ENCODE assay signal across 9 mouse cellular contexts in the genomic region with DNA sequence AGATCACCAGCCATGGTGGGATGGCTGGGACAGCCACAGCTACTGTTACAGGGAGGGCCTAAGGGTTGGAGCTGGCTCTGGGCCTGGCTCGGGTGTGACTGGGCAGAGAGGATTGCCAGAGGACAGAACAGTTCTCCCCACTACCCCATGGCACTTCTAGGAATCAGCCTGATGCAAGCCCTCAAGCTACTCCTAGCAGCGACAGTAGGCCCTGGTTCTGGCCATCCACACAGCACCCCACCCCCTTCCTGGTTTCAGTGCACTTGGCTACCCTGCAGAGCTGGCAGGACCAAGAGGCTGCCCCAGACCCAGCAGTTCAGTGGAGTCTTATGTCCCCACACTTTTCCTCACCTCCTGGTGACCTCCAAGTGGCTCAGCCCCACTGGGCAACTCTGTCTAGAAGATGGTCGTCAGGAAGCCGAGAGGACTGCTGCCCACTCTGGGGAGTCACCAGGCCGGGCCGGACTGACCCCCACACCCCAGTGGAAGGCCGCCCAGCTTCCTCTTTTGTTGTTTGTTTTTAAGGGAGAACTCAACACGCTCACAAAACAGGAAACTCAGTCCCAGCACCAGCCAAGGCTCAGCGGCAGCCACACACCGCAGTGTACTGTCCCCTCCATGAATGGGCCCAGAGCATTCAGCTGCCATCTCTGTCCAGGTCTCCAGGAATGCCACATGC. TPM values are rescaled to one million over a fixed set of nuclear protein-coding genes. Genes with fewer than 3 reads are reported as not detected.
DNase-seq lines count a peak whose midpoint lies in the region; ATAC-seq and TF ChIP-seq lines count a peak whose summit lies in the region.
"Had no signal": no experiment of that assay in that cellular context is flagged by ENCODE, and none has a peak within 500 bp of the region (broad histone marks: within the 10 kb centered on the region; RNA-seq: fewer than 3 reads in every experiment).

No protein-coding gene starts in this region.

- H3K27ac ChIP-seq in left cerebral cortex, adult 2 months = peak overlapping the region; percentile 30
- peak overlapping the region; percentile 47; the same call in 1 of the 2 replicates for H3K27ac ChIP-seq in hindbrain, embryonic 11.5 days (ENCODE audit: low read depth, low read length)

- no peak overlapping the region for H3ac ChIP-seq in myocyte (ENCODE audit: control insufficient read depth, insufficient read length)

- no peak for TF ChIP-seq CTCF in left cerebral cortex, adult 2 months (IDR thresholded peaks at IDR 0.05)

- 83% methylated on average over 10 of the region's 10 CpGs for WGBS in hindbrain, embryonic 11.5 days

- TF ChIP-seq POLR2A in myocyte (IDR thresholded peaks at IDR 0.05; ENCODE audit: insufficient read length, low read depth) = no peak

- peaks cover 49% of the 10 kb centered on the region for H3K4me1 ChIP-seq in hindbrain, embryonic 11.5 days (replicated peaks; ENCODE audit: control insufficient read depth, insufficient read depth, low read length)

- no peaks in the 10 kb centered on the region for H3K27me3 ChIP-seq in hindbrain, embryonic 11.5 days (ENCODE audit: control insufficient read depth, insufficient read depth, low read length)
- H3K27me3 ChIP-seq in myocyte (ENCODE audit: control insufficient read depth, insufficient read depth, insufficient read length) = no peaks in the 10 kb centered on the region
- H3K27me3 ChIP-seq: Patski had no signal

- peaks cover 23% of the 10 kb centered on the region for H3K36me3 ChIP-seq in hindbrain, embryonic 11.5 days (ENCODE audit: control insufficient read depth, insufficient read depth, low read length)
- H3K36me3 ChIP-seq in myocyte (ENCODE audit: control insufficient read depth, insufficient read depth) = peaks cover 17% of the 10 kb centered on the region

- H3K79me2 ChIP-seq in myocyte (ENCODE audit: control insufficient read depth, insufficient read depth) = peaks cover 70% of the 10 kb centered on the region

- DNase-seq in left cerebral cortex, adult 2 months (ENCODE audit: extremely low spot score in 1 of 2, low spot score in 2 of 2) = no peak
- DNase-seq in left cerebral cortex, adult 11 months (ENCODE audit: low spot score) = no peak
- peak; percentile 24 for DNase-seq in gastrocnemius, postnatal 10 days
- DNase-seq in hindbrain, embryonic 11.5 days (ENCODE audit: low spot score) = no peak
- no peak for DNase-seq in urinary bladder, postnatal 25 days (ENCODE audit: low spot score)
- no peak for DNase-seq in c-Kit-positive CD71-positive TER-119-positive erythroid progenitor cells, embryonic 14.5 days (ENCODE audit: low spot score)
- no peak for DNase-seq in thymus, postnatal 14 days

- H3K9ac ChIP-seq in hindbrain, embryonic 11.5 days (ENCODE audit: low read depth, low read length) = no peak overlapping the region

- H3K4me2 ChIP-seq in hindbrain, embryonic 11.5 days (replicated peaks; ENCODE audit: low read depth, low read length) = no peak overlapping the region
- H3K4me2 ChIP-seq in myocyte (ENCODE audit: low read depth) = no peak overlapping the region

- intact Hi-C loops in left cerebral cortex, adult 2 months (cut with DNase I) = no loop called here

- H3K9me3 ChIP-seq in hindbrain, embryonic 11.5 days (ENCODE audit: control insufficient read depth, low read length) = no peaks in the 10 kb centered on the region

- no peak for ATAC-seq in hindbrain, embryonic 11.5 days (ENCODE audit: low FRiP score)
- ATAC-seq: Patski had no signal

- no peak overlapping the region; the same call in 1 of the 2 replicates for H3K4me3 ChIP-seq in left cerebral cortex, adult 2 months
- H3K4me3 ChIP-seq in hindbrain, embryonic 11.5 days (ENCODE audit: low read depth, low read length) = no peak overlapping the region
- no peak overlapping the region for H3K4me3 ChIP-seq in myocyte

TF ChIP-seq in myocyte, 11 proteins besides CTCF, POLR2A, EP300 and RAD21:
- TF ChIP-seq CEBPB (IDR thresholded peaks at IDR 0.05; ENCODE audit: insufficient read depth, poor library complexity, severe bottlenecking) = no peak
- TF ChIP-seq SRF (IDR thresholded peaks at IDR 0.05; ENCODE audit: control insufficient read depth, insufficient read length, low read depth) = no peak
- peak in 1 of 3 experiments; percentile 24 for TF ChIP-seq MYOG (IDR thresholded peaks at IDR 0.05; ENCODE audit: control insufficient read depth in 1 of 3, insufficient read depth in 1 of 3, insufficient read length in 2 of 3, low read depth in 2 of 3)
- TF ChIP-seq POLR2AphosphoS2 (IDR thresholded peaks at IDR 0.05; ENCODE audit: insufficient read length, low read depth) = peak; percentile 6

RNA-seq across cellular contexts. Expression of a gene that starts 6.9 kb away (rescaled TPM):
- 100 to 1,000 TPM; 144 to 157 TPM for total RNA-seq in left cerebral cortex, adult 2 months (2021)
- total RNA-seq in gastrocnemius, postnatal 10 days (2021) = 100 to 1,000 TPM; 133 to 142 TPM
- 50.8 and 76.5 TPM in 2 replicates for polyA plus RNA-seq in hindbrain, embryonic 11.5 days (2014; fragmentation: Nextera tagmentation; extraction: Ambion mirVana)
- polyA plus RNA-seq in myocyte (2012; fragmentation: generic; extraction: Trizol) = 352 TPM

RNA-seq across cellular contexts. Expression of a gene that starts 10.9 kb away (rescaled TPM):
- total RNA-seq in left cerebral cortex, adult 2 months (2021) = 1 to 10 TPM; 1.1 to 1.2 TPM
- total RNA-seq in gastrocnemius, postnatal 10 days (2021) = 1 to 10 TPM; 1.8 to 2.1 TPM
- 4.3 and 7.0 TPM in 2 replicates for polyA plus RNA-seq in hindbrain, embryonic 11.5 days (2014; fragmentation: Nextera tagmentation; extraction: Ambion mirVana)
- polyA plus RNA-seq in myocyte (2012; fragmentation: generic; extraction: Trizol) = 4.4 TPM

RNA-seq across cellular contexts. Expression of a gene that starts 23.3 kb away (rescaled TPM):
- total RNA-seq in left cerebral cortex, adult 2 months (2021) = 10 to 100 TPM; 19.7 to 21.5 TPM
- total RNA-seq in gastrocnemius, postnatal 10 days (2021) = 10 to 100 TPM; 27.2 to 28.1 TPM
- 178 and 182 TPM in 2 replicates for polyA plus RNA-seq in hindbrain, embryonic 11.5 days (2014; fragmentation: Nextera tagmentation; extraction: Ambion mirVana)
- polyA plus RNA-seq in myocyte (2012; fragmentation: generic; extraction: Trizol) = 85.6 TPM

RNA-seq across cellular contexts. Expression of a gene that starts 47.9 kb away (rescaled TPM):
- total RNA-seq in left cerebral cortex, adult 2 months (2021) = 10 to 100 TPM; 16.2 to 16.5 TPM
- total RNA-seq in gastrocnemius, postnatal 10 days (2021) = 100 to 1,000 TPM; 340 to 358 TPM
- polyA plus RNA-seq in hindbrain, embryonic 11.5 days (2014; fragmentation: Nextera tagmentation; extraction: Ambion mirVana) = 2.1 and 2.6 TPM in 2 replicates
- polyA plus RNA-seq in myocyte (2012; fragmentation: generic; extraction: Trizol) = 202 TPM

RNA-seq across cellular contexts. Expression of a gene that starts 52.5 kb away (rescaled TPM):
- 100 to 1,000 TPM; 280 to 294 TPM for total RNA-seq in left cerebral cortex, adult 2 months (2021)
- 10 to 100 TPM; 11.2 to 12.6 TPM for total RNA-seq in gastrocnemius, postnatal 10 days (2021)
- polyA plus RNA-seq in hindbrain, embryonic 11.5 days (2014; fragmentation: Nextera tagmentation; extraction: Ambion mirVana) = 8.5 and 8.7 TPM in 2 replicates
- polyA plus RNA-seq in myocyte (2012; fragmentation: generic; extraction: Trizol) = 22.8 TPM
